Mouse (Mus musculus) liver (tissue): ENCODE measurements around the gene Dhdh.
"Not testable (repeated sequence)": the region's sequence is repeated elsewhere in the genome, so short reads cannot be mapped to it uniquely, and the experiment has no call there.

Experiments
- DNase-seq: peaks from one replicate; pipeline ENCODE4 v3.0.0-alpha.2; 2020; ENCODE audit warnings: mixed read lengths

Dhdh gene

GRCm38 (mm10) chr7:45488293-45489204 lies at the start of gene Dhdh:
Dhdh (minus strand) TSS chr7:45488805.
- peak; percentile 74 for DNase-seq

DNA sequence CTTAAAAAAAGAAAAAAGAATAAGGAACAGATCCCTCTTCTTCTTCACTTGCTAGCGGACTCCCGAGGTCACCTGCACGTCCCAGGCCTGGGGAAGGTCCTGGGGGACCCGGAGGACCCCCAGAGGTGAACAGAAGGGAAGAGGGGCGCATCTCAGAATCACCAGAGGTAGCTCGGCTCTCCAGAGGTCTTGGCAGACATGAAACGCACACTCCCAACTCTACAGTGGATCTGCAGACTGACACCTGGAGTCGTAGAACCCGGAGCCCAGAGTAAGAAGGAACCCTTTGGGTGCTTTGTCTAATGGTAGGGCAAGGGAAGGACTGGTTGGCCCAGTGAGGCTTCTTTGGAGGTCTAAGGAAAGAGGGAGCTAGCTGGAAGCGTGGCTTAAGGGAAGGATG lies 49.0 kb upstream of the Dhdh start:
- DNase-seq = no peak

- no peak for DNase-seq
Observed at GRCm38 (mm10) chr7:45535676-45536075, 47.1 kb upstream of the Dhdh start.

DNA sequence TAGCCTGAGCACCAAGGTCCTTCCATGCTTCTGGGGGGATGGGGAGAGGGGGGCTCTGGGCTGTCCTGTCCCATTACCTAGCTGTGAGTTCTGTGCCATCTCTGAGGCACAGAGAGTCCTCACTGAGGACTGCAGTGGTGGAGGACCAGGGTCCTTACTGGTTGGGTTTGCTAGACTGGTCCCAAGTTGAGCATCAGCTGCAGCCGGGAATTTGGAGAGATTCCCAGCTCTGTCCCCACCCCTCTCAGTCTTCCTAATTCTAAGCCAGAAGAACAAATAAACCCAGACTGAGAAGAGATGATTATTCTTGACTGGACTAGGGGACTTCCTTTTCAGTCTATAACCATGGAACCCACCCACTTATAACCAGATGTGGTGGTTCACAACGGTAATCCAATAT lies 42.0 kb upstream of the Dhdh start:
- DNase-seq = no peak

DNA sequence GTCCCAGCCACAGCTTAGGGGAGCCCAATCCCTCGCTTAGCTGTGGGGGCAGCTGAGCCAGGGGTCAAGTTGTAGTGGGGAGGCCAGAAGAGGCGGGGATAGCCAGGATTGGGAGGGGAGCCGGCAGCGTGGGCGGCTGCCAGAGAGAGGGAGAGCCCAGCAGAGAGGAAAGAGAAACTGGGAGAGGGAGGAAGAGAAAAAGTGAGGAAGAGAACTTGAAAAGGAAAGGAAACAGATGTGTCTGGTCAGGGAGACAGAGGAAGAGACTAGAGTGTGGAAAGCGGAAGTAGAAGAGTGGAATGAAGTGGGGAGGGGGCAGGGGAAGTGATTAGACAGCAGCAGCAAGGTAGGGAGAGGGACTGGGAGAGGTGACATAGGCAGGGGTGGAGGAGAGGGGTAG lies 40.9 kb upstream of the Dhdh start:
- no peak for DNase-seq

DNA sequence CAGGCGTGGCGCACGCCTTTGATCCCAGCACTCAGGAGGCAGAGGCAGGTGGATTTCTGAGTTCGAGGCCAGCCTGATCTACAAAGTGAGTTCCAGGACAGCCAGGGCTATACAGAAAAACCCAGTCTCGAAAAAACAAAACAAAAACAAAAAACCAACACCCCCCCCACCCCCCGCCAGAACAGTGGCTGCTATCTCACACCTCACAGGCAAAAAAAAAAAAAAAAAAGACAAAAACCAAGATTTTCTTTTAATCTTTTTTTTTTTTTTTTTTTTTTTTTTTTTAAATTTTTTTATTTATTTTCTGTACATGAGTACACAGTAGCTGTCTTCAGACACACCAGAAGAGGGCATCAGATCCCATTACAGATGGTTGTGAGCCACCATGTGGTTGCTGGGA lies 38.6 kb upstream of the Dhdh start:
- not testable (repeated sequence) for DNase-seq

DNA sequence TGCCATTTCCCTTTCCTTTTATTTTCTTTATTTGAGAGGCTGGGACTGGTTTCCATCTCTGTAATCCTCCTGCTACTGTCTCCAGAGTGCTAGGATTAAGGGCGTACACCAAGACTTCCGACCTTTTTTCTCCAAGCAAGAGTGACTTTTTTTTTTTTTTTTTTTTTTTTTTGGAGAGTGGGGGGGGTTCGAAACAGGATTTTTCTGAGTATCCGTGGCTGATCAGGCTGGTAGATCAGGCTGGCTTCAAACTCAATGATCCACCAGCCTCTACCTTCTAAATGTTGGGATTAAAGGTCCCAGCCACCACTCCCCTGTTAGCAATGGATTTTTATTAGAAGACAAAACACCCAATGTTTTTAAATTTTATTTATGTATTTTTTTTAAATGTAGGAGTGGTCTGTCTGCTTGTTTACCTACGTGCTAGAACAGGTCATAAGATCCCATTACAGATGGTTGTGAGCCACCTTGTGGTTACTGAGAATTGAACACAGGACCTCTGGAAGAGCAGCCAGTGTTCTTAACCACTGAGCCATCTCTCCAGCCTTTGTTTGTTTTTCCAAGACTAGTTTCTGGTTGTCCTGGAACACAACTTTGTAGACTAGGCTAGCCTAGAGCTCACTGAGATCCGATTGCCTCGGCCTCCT lies 38.0 kb upstream of the Dhdh start:
- peak; percentile 38 for DNase-seq

GRCm38 (mm10) chr7:45525809-45526473 lies 37.3 kb upstream of the Dhdh start, which contains the start of the genes Ppp1r15a and Plekha4:
Ppp1r15a (minus strand) TSS chr7:45526268.
Plekha4 (plus strand) TSS chr7:45526330.
- DNase-seq = peak; percentile 96

DNA sequence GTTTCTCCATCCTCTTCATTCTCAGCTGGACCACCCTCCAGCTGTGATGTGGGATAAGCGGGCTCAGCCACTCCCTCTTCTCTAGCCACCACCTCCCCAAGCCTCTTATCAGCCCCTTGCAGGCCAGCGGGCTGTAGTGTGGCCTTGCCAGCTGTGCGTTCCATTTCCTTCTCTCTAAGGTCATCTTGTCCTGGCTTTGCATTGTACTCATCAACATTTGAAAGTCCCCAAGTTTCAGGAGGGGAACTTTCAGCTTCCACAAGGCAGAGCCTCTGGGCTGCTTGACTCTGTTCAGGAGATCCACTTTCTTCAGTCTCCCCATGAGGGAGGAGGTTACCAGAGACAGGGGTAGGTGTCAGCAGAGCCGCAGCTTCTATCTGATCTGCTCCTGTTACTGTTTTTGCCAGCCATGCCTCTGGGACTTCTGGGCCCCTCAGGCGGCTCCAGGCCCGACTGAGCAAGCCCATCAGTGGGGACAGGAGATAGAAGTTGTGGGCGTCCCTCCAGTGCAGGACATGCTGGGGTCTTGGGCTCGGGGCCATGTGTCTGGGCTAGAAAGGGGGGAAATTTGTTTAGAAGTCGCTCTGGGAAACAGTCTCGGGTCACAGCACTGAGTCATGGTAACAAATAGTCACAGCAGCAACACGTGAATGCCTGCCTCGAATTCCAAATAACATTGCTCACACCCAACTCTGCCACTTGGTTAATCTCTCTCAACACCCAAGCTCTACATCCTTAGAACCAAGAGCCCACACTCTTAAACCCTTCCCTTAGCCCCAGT lies 36.4 kb upstream of the Dhdh start:
- peak; percentile 93 for DNase-seq

DNA sequence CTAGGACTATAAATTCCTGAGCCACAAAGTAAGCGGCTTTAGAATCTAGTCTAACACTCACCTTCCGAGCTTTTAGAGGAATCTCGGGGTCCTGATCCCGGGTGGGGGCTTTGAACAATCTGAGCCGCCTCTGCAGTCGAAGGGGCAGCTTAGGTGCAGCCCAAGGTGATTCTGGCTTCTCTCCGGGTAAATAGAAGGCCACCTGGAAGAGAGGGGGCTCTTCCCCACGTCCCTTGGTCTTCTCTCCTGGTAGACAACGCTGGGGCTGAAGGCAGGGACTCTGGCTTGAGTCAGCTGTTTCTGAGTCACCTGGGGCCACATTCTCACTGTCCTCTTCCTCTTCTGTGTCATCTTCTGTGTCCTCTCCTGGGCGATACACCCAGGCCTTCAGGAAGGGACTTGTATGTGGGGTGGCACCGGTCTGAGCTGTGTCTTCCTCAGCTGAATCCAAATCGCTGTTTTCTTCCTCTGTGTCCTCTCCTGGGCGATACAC lies 35.1 kb upstream of the Dhdh start:
- peak; percentile 46 for DNase-seq

DNA sequence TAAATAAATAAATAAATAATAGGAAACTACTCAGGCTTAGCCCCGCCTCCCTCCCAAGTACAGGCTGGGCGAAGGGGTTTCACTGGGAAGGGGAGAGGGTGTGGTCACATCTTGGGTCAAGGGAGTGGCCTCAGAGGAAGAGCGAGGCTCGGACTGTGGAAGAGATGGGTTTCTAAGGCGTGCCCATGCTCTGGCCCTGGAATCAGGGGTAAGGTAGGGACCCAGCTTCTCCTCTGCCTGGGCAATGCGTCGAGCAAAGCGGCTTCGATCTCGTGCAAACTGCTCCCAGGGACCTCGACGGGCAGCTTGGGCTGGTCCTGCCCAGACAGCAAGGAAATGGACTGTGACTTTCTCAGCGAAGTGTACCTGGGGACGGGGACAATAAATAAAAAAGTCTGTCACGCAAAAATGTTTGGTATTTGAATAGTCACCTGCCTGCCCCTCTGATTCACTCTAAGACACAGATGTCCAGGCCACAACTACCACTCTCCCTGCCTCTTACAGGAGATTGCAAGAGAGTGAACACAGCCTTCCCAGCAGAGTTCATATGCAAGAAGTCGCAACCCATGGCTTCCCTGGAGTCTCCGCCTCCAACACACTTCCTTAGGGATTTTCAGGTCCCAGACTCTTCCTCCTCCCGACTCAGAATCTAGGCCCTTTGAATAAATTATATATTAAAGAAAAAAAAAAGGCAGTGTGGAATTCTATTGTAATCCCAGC lies 34.5 kb upstream of the Dhdh start:
- peak; percentile 80 for DNase-seq

- DNase-seq = no peak
Observed at GRCm38 (mm10) chr7:45522194-45522752, 33.7 kb upstream of the Dhdh start.

DNA sequence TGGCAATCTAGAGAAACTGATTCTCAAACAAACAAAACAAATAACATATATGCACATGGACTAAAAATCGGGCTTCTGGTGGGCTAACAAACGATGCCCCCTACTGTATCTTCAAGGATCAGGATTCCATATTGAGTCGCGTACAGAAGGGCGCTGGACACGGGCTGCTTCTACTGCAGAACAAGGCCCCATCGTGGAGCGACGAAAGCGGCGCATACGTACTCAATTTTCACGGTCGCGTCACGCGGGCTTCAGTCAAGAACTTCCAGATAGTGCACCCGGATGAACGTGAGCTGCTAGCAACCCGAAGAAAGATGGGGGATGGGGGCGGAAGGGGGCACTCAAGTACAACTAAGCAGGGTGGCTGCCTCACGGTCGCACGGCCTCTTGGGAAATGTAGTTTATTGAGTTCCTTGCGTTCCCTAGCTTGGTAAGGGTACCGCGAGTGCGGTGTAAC lies 33.2 kb upstream of the Dhdh start:
- peak; percentile 84 for DNase-seq

DNA sequence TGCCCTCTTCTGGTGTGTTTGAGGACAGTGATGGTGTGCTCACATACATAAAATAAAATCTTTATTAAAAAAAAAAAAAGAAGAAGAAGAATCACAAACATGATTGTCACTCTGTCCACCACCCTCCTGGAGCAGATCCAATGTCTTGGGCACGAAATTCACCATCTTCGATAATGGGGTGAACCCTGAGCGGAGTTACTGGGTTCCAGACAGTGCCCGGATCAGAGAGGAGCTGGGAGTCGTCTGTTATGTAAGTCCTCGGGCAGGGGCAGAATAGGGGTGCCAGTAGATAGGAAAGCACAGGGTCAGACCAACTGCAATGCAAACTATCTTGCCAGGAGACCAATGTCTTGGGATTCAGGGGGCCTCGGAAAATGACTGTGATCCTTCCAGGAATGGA lies 32.0 kb upstream of the Dhdh start:
- DNase-seq = no peak

GRCm38 (mm10) chr7:45519345-45520120 lies 30.9 kb upstream of the Dhdh start:
- DNase-seq = peak; percentile 57

DNA sequence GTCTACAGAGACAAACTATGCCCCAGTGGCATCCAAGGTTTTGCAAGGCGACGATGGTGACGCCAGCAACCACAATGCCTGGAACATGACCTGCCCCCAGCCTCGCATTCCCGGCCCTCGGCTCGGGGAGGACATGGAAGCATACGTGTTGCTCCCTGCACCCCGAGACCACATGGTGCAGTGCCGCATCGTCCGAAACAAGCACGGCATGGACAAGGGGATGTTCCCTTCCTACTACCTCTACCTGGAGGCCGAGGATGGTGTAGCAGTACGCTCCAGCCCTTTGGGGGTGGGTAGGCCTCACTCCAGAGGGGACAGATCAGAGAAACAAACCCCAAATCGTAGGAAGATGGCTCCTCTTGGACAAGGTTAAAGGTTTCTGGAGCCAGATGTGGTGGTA lies 30.0 kb upstream of the Dhdh start:
- DNase-seq = no peak

- not testable (repeated sequence) for DNase-seq
Observed at GRCm38 (mm10) chr7:45516846-45517245, 28.2 kb upstream of the Dhdh start.

- peak; percentile 89 for DNase-seq
Observed at GRCm38 (mm10) chr7:45515436-45515835, 26.8 kb upstream of the Dhdh start.

- DNase-seq = no peak
Observed at GRCm38 (mm10) chr7:45514411-45514810, 25.8 kb upstream of the Dhdh start.
